Mouse (Mus musculus) liver, embryonic 14.5 days (tissue): ENCODE measurements around the gene Nrtn.

ENCODE experiments used
- CTCF ChIP-seq: IDR thresholded peaks from 2 replicates; pipeline ENCODE4 v1.5.1; 2016; ENCODE audit warnings: antibody characterized with exemption, low read depth, control low read depth
- EP300 ChIP-seq: IDR thresholded peaks from 2 replicates; pipeline ENCODE4 v1.6.1; 2016; ENCODE audit warnings: antibody characterized with exemption, low read depth

DNA sequence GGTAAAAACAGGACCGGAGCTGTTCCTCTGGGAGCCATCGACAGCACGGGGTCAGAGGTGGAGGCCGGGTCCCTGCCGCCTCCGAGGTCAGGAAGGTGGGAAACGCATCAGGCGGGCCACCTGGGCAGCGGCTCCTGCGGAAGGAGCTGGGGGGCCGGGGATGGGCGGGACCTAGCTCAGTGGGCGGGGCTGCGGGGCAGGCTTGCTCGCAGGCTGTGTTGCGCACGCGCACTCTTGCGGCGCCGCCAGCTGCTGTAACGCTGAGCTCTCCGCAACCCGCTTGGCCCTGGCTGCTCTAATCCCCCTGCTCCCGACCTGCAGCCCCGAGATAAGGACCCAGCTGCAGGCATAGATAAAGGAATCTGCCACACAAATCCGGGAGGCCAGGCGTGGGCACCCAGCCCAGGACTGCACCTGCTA lies 4.7 kb upstream of the Nrtn start:
- TF ChIP-seq CTCF = no peak
- TF ChIP-seq EP300 = peak; percentile 95
